Comparison of ENCODE assay signal across 12 mouse cellular contexts in genomic region chr2:20936609-20937221, GRCm38 (mm10). TPM values are rescaled to one million over a fixed set of nuclear protein-coding genes. Genes with fewer than 3 reads are reported as not detected.
DNase-seq lines count a peak whose midpoint lies in the region; ATAC-seq and TF ChIP-seq lines count a peak whose summit lies in the region.
"Had no signal": no experiment of that assay in that cellular context is flagged by ENCODE, and none has a peak within 500 bp of the region (broad histone marks: within the 10 kb centered on the region; RNA-seq: fewer than 3 reads in every experiment).

No protein-coding gene starts in this region.

- no peak for TF ChIP-seq CTCF in layer of hippocampus, adult 2 months (conservative IDR thresholded peaks at IDR 0.05)

- peak overlapping the region; percentile 22; the same call in 1 of the 2 replicates for H3K4me2 ChIP-seq in heart, embryonic 16.5 days (ENCODE audit: low read depth, low read length)
- no peak overlapping the region for H3K4me2 ChIP-seq in lung, embryonic 16.5 days (ENCODE audit: low read depth, low read length)
- H3K4me2 ChIP-seq in limb, embryonic 11.5 days (ENCODE audit: low read depth, severe bottlenecking), result no peak overlapping the region

- H3K9ac ChIP-seq in heart, embryonic 16.5 days (ENCODE audit: low read length), result no peak overlapping the region
- no peak overlapping the region for H3K9ac ChIP-seq in lung, embryonic 16.5 days (ENCODE audit: low read length)
- no peak overlapping the region for H3K9ac ChIP-seq in limb, embryonic 11.5 days (ENCODE audit: low read length)

- no peaks in the 10 kb centered on the region for H3K27me3 ChIP-seq in heart, embryonic 16.5 days (ENCODE audit: control insufficient read depth, insufficient read depth, low read length)
- no peaks in the 10 kb centered on the region for H3K27me3 ChIP-seq in lung, embryonic 16.5 days (ENCODE audit: control insufficient read depth, insufficient read depth, low read depth, low read length)
- no peaks in the 10 kb centered on the region for H3K27me3 ChIP-seq in limb, embryonic 11.5 days (ENCODE audit: control insufficient read depth, insufficient read depth, low read length)
- H3K27me3 ChIP-seq: Patski had no signal

- no peak for ATAC-seq in heart, embryonic 16.5 days (replicated peaks; ENCODE audit: extremely low read depth, insufficient read depth, low FRiP score)
- ATAC-seq in lung, embryonic 16.5 days (ENCODE audit: low read depth), result peak; percentile 60; the same call in 1 of the 2 replicates
- ATAC-seq in limb, embryonic 11.5 days (ENCODE audit: insufficient number of reproducible peaks, low FRiP score, low TSS enrichment, low read depth), result 0 out of 2 replicates have a peak, but pooled peaks have one; percentile 10
- ATAC-seq: Patski had no signal

- H3K9me3 ChIP-seq in heart, embryonic 16.5 days (replicated peaks; ENCODE audit: control insufficient read depth, low read length), result no peaks in the 10 kb centered on the region
- H3K9me3 ChIP-seq in lung, embryonic 16.5 days (ENCODE audit: control insufficient read depth, low read length), result no peaks in the 10 kb centered on the region
- no peaks in the 10 kb centered on the region for H3K9me3 ChIP-seq in limb, embryonic 11.5 days (ENCODE audit: control insufficient read depth, low read length)
- H3K9me3 ChIP-seq: hindbrain, embryonic 10.5 days had no signal

- H3K36me3 ChIP-seq in heart, embryonic 16.5 days (ENCODE audit: control insufficient read depth, insufficient read depth), result no peaks in the 10 kb centered on the region
- H3K36me3 ChIP-seq in lung, embryonic 16.5 days (ENCODE audit: control insufficient read depth, insufficient read depth, low read length), result no peaks in the 10 kb centered on the region
- no peaks in the 10 kb centered on the region for H3K36me3 ChIP-seq in limb, embryonic 11.5 days (ENCODE audit: control insufficient read depth, insufficient read depth, low read length)
- H3K36me3 ChIP-seq: hindbrain, embryonic 10.5 days had no signal

- 39% methylated on average over 4 of the region's 4 CpGs for WGBS in heart, embryonic 16.5 days
- 58% methylated on average over 4 of the region's 4 CpGs for WGBS in lung, embryonic 16.5 days
- WGBS in limb, embryonic 11.5 days, result 35% methylated on average over 4 of the region's 4 CpGs

- peaks cover 47% of the 10 kb centered on the region for H3K4me1 ChIP-seq in heart, embryonic 16.5 days (ENCODE audit: control insufficient read depth, insufficient read depth, low read length)
- H3K4me1 ChIP-seq in lung, embryonic 16.5 days (replicated peaks; ENCODE audit: control insufficient read depth, insufficient read depth, low read length), result peaks cover 14% of the 10 kb centered on the region
- peaks cover 2% of the 10 kb centered on the region; the same call in 1 of the 2 replicates for H3K4me1 ChIP-seq in limb, embryonic 11.5 days (ENCODE audit: control insufficient read depth, insufficient read depth, low read length)

- no peak overlapping the region for H3K4me3 ChIP-seq in heart, embryonic 16.5 days (ENCODE audit: low read length)
- no peak overlapping the region for H3K4me3 ChIP-seq in lung, embryonic 16.5 days (ENCODE audit: low read length)
- H3K4me3 ChIP-seq in limb, embryonic 11.5 days (ENCODE audit: low read depth, low read length), result no peak overlapping the region
- H3K4me3 ChIP-seq in layer of hippocampus, adult 2 months, result no peak overlapping the region
- H3K4me3 ChIP-seq: hindbrain, embryonic 10.5 days had no signal

- H3K27ac ChIP-seq in heart, embryonic 16.5 days (ENCODE audit: low read length), result peak overlapping the region; percentile 75
- H3K27ac ChIP-seq in lung, embryonic 16.5 days (ENCODE audit: low read length), result peak overlapping the region; percentile 50
- no peak overlapping the region for H3K27ac ChIP-seq in limb, embryonic 11.5 days (replicated peaks; ENCODE audit: low read depth, low read length)
- no peak overlapping the region for H3K27ac ChIP-seq in layer of hippocampus, adult 2 months
- H3K27ac ChIP-seq: hindbrain, embryonic 10.5 days had no signal

- DNase-seq in heart, adult 8-10 months (ENCODE audit: low spot score), result no peak
- DNase-seq in lung, postnatal 14 days, result no peak
- DNase-seq in limb, embryonic 11.5 days (ENCODE audit: low spot score), result peak; percentile 23
- DNase-seq in layer of hippocampus, adult 2 months (ENCODE audit: low spot score in 2 of 2), result no peak
- DNase-seq in cerebellum, postnatal 14 days, result no peak
- DNase-seq: adrenal gland, postnatal 14 days; right cerebral cortex, adult 18-20 months; thymus, postnatal 4 days had no signal

RNA-seq across cellular contexts. Expression of gene Arhgap21, which starts 32.0 kb away (rescaled TPM):
- polyA plus RNA-seq in heart, embryonic 16.5 days (2015; fragmentation: Nextera tagmentation; extraction: Ambion mirVana), result 14.8 and 18.6 TPM in 2 replicates
- 10 to 100 TPM; 77.8 to 86.8 (median 81.9) TPM for total RNA-seq in heart, adult 8-10 months (2022)
- polyA plus RNA-seq in lung, embryonic 16.5 days (2015; fragmentation: Nextera tagmentation; extraction: Ambion mirVana), result 10.5 and 11.1 TPM in 2 replicates
- 16.3 and 16.9 TPM in 2 replicates for polyA plus RNA-seq in limb, embryonic 11.5 days (2014; fragmentation: Nextera tagmentation; extraction: Ambion mirVana)
- total RNA-seq in layer of hippocampus, adult 2 months (2021), result 100 to 1,000 TPM; 358 to 386 TPM

Comparison
In these comparisons a context has a peak if more than half of its experiments do, and no peak if none do; other contexts are left out.
1. H3K27ac ChIP-seq: peak in heart, embryonic 16.5 days (single experiment) and lung, embryonic 16.5 days (single experiment); none in limb, embryonic 11.5 days (single experiment) and layer of hippocampus, adult 2 months (single experiment).